Mouse (Mus musculus) v-Abl transformed pro-B cells (cell line): ENCODE measurements around the gene Rhox2h.
"Not testable (repeated sequence)": the region's sequence is repeated elsewhere in the genome, so short reads cannot be mapped to it uniquely, and the experiment has no call there.

Experiments
- in situ Hi-C, 2 experiments: fragments of 400-800 bp; cut with MboI; formaldehyde crosslinking; loops; one replicate each; pipeline ENCODE4 v1.15.1; 2025; ENCODE audit not compliant: unreplicated experiment in 2 of 2

Gene Rhox2h

DNA sequence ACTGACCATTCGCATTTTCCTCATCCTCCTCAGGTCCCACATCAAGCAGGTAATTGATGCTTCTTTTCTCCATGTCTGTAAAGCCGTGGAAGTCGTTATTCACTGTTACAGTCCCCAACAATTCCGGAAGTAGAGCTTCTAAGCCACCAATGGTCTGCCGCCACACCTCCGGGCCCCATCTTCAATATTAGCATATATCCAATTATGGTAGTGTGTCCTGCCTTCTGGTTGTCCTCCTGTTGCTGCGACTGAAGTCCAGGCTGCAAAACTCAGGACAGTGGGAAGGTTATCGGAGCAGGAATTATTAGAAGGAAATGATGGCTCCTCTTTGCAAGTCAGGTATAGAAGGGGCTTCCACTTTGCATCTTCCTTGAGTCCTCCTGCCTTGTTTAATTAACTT is at the start of gene Rhox2h:
Gene Rhox2h, minus strand, starts transcription at position 101 of the 400 bp plus-strand sequence.
- in situ Hi-C loops: not testable (repeated sequence)

DNA sequence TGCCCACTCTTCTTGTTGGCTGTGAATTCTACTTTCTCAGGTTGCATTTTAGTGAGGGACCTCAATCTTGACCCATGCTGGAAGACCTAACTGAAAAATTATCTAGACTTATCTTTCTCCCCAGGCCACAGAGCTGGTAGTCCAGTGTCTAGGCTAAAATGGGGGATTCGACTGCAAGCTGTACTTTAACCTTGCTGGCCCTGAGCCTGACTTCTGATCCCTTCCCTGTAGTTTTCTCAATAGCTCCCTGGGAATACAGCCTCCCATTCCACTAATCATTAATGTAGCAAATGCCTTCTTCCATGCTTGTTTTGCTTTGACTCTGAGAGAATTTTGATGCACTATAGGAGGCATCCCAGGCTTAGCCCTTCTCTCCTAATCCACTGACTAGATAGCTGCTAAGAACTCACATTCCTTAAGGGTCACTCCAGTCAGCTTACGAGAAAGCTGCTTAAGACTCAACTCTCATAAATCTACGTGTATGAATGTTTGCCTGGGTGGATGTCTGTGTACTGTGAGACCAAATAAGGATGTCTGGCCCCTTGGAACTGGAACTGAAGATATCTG is 28.8 kb upstream of the Rhox2h start:
- in situ Hi-C loops: no loop called here

DNA sequence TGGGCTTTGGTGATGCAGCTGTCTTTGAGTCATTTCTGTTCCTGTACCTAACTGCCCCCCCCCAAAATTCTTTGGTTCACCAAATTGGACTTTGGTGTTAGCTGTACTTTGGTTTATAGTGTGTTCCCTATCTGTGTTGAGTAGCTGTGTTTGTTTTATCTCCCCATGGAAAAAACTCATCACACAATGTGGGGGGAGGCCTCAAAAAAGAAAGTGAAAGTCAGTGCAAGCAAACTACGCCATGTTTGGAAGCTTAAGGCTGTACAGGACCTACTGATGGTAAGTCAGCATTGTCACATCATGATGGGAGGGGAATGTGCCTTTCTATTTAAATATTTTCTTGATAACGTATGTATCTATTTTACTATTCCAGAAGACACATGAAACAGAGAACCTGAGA is 19.2 kb upstream of the Rhox2h start:
- in situ Hi-C loops: no loop called here

DNA sequence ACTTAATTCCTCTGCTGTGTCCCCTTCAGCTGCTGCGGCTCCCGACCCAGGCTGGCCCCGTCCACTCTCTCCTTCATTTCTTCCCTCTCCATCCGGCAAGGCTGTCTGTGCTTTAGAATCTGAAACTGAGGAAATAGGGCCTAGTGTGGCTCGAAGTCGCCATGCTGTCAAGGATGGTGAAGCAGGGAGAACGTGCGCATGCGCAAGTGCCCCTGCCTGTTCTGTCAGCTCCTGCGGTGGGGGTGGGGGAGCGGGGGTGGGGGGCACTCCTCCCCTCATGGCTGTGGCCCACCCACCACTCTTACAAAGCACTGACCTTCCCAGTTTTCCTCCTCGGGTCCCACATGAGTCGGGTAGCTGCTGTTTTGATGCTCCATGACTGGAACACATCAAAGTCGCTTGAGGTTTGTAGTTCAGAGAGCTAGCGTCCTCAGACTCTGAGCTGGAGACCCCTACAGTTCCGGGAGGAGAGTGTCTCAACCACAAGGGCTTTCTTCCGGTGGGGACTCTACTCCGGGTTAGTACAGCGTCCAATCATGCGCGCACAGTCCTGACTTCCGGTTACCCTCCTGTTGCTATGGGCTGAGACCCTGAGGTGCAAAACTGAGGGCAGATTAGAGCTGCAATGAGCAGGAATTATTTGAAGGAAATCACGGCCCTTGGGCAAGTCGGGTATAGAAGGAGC is 10.1 kb upstream of the Rhox2h start:
- in situ Hi-C loops: no loop called here

DNA sequence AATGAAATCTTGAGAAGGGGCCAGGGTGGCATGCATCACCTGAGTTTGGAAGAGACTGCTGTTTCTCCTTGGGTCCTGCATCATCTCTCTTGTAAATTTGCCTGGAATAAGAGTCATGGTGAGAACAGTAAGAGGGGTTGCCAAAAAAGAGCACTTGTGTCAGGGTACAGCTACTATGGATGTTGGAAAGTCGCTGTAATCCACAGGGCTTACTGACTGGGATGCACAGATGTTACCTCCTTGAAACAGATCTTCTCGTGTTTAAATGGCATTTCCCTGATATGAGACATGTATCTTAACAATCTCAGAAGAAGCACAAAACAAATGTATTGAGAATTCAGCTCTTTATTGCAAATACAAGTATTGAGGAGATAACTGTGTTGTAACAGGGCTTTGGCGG is 4.4 kb downstream of the Rhox2h start, which contains the start of gene Rhox3h:
Gene Rhox3h, minus strand, starts transcription at position 101 of the 400 bp plus-strand sequence.
- in situ Hi-C loops: not testable (repeated sequence)

DNA sequence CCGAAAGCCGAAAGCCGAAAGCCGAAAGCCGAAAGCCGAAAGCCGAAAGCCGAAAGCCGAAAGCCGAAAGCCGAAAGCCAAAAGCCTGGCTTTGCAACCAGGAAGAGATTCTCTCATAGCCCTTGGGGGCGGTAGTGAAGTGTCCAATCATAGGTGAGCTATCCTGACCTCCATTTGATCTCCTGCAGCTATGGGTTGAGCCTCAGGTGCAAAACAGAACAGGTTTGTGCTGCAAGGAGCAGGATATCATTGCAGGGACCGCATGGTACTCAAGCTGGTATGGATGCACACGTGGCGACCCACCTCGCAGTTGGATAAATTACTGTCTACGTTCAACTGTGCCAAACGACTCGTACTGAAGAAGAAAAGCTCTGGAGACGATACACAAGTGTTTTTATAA is 21.9 kb downstream of the Rhox2h start, which contains the start of gene Rhox4g:
Gene Rhox4g, minus strand, starts transcription at position 101 of the 400 bp plus-strand sequence.
- in situ Hi-C loops: not testable (repeated sequence)

DNA sequence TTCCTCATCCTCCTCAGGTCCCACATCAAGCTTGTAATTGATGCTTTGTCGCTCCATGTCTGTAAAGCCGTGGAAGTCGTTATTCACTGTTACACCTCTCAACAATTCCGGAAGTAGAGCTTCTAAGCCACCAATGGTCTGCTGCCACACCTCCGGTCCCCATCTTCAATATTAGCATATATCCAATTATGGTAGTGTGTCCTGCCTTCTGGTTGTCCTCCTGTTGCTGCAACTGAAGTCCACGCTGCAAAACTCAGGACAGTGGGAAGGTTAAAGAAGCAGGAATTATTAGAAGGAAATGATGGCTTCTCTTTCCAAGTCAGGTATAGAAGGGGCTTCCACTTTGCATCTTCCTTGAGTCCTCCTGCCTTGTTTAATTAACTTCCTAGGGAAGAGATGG is 29.7 kb downstream of the Rhox2h start, which contains the start of gene Rhox2g:
Gene Rhox2g, minus strand, starts transcription at position 101 of the 400 bp plus-strand sequence.
- in situ Hi-C loops: not testable (repeated sequence)

DNA sequence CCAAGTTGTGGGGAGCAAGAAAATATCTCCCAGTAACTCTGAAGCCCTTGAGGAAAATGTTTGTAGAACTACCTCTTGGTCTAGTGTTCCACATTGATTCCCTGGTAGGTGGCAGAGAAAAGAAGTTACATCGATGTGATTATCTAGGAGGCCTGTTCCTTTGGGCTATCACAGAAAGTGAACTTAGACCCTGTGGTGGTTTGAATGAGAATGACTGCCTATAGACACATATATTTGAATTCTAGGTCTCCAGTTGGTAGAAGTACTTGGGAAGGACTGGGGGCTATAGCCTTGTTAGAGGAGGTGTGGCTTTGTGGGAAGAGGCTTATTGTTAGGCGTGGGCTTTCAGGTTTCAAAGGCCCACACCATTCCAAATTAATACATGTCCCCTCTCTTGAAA is 44.6 kb downstream of the Rhox2h start, which contains the start of gene Rhox3g:
Gene Rhox3g, minus strand, starts transcription at position 101 of the 400 bp plus-strand sequence.
- in situ Hi-C loops: not testable (repeated sequence)
